Mouse (Mus musculus): ENCODE results near the gene Myom3. TPM values are rescaled to one million over a fixed set of nuclear protein-coding genes. Genes with fewer than 3 reads are reported as not detected.

Gene Myom3
- polyA plus RNA-seq, 1 experiment from 2014 or later: 0.29 TPM

GRCm38 (mm10) chr4:135733901-135734300, 25.6 kb upstream of the Myom3 start:
- Histone ChIP-seq H3K9me3 (ENCODE audit: control insufficient read depth, low read length) (0 out of 2 replicates have a peak, but pooled peaks cover 2% of the 10 kb centered on the region), H3K9ac (replicated peaks; ENCODE audit: low read depth, low read length) (no peak overlapping the region), H3K36me3 (ENCODE audit: control insufficient read depth, insufficient read depth) (no peaks in the 10 kb centered on the region), H3K4me2 (ENCODE audit: low read length) (no peak overlapping the region), H3K27me3 (replicated peaks; ENCODE audit: control insufficient read depth, insufficient read depth, low read length) (no peaks in the 10 kb centered on the region), H3K4me1 (replicated peaks; ENCODE audit: control insufficient read depth, insufficient read depth, low read length) (no peaks in the 10 kb centered on the region), H3K4me3 (replicated peaks; ENCODE audit: low read length) (no peak overlapping the region), H3K27ac (ENCODE audit: low read length) (no peak overlapping the region)
- WGBS: 96% methylated on average over 14 of the region's 14 CpGs
- no peak for ATAC-seq

GRCm38 (mm10) chr4:135736903-135737302, 22.6 kb upstream of the Myom3 start:
- WGBS: 70% methylated on average over 3 of the region's 3 CpGs
- Histone ChIP-seq H3K4me2 (ENCODE audit: low read length) (no peak overlapping the region), H3K27ac (ENCODE audit: low read length) (no peak overlapping the region), H3K9ac (replicated peaks; ENCODE audit: low read depth, low read length) (no peak overlapping the region), H3K4me3 (replicated peaks; ENCODE audit: low read length) (no peak overlapping the region), H3K27me3 (replicated peaks; ENCODE audit: control insufficient read depth, insufficient read depth, low read length) (no peaks in the 10 kb centered on the region), H3K9me3 (ENCODE audit: control insufficient read depth, low read length) (0 out of 2 replicates have a peak, but pooled peaks cover 2% of the 10 kb centered on the region), H3K4me1 (replicated peaks; ENCODE audit: control insufficient read depth, insufficient read depth, low read length) (no peaks in the 10 kb centered on the region), H3K36me3 (ENCODE audit: control insufficient read depth, insufficient read depth) (no peaks in the 10 kb centered on the region)
- ATAC-seq: no peak

- no peak overlapping the region for H3K4me3 ChIP-seq (replicated peaks; ENCODE audit: low read length)
- H3K4me2 ChIP-seq (ENCODE audit: low read length): no peak overlapping the region
- H3K27me3 ChIP-seq (replicated peaks; ENCODE audit: control insufficient read depth, insufficient read depth, low read length): no peaks in the 10 kb centered on the region
- no peaks in the 10 kb centered on the region for H3K36me3 ChIP-seq (ENCODE audit: control insufficient read depth, insufficient read depth)
- no peak overlapping the region for H3K27ac ChIP-seq (ENCODE audit: low read length)
- no peaks in the 10 kb centered on the region for H3K4me1 ChIP-seq (replicated peaks; ENCODE audit: control insufficient read depth, insufficient read depth, low read length)
- no peak overlapping the region for H3K9ac ChIP-seq (replicated peaks; ENCODE audit: low read depth, low read length)
- 0 out of 2 replicates have a peak, but pooled peaks cover 2% of the 10 kb centered on the region for H3K9me3 ChIP-seq (ENCODE audit: control insufficient read depth, low read length)
- no peak for ATAC-seq
- 75% methylated on average over 5 of the region's 5 CpGs for WGBS
These were observed 21.3 kb upstream of the Myom3 start for GRCm38 (mm10) chr4:135738237-135738636.

- Histone ChIP-seq H3K4me3 (replicated peaks; ENCODE audit: low read length) (no peak overlapping the region), H3K27ac (ENCODE audit: low read length) (no peak overlapping the region), H3K4me1 (replicated peaks; ENCODE audit: control insufficient read depth, insufficient read depth, low read length) (no peaks in the 10 kb centered on the region), H3K27me3 (replicated peaks; ENCODE audit: control insufficient read depth, insufficient read depth, low read length) (no peaks in the 10 kb centered on the region), H3K9me3 (ENCODE audit: control insufficient read depth, low read length) (no peaks in the 10 kb centered on the region), H3K36me3 (ENCODE audit: control insufficient read depth, insufficient read depth) (no peaks in the 10 kb centered on the region), H3K9ac (replicated peaks; ENCODE audit: low read depth, low read length) (no peak overlapping the region), H3K4me2 (ENCODE audit: low read length) (no peak overlapping the region)
- ATAC-seq: no peak
- WGBS: 72% methylated on average over 7 of the region's 7 CpGs
These were observed 20.4 kb upstream of the Myom3 start for GRCm38 (mm10) chr4:135739148-135739547.

- Histone ChIP-seq H3K4me3 (replicated peaks; ENCODE audit: low read length) (no peak overlapping the region), H3K4me2 (ENCODE audit: low read length) (no peak overlapping the region), H3K9ac (replicated peaks; ENCODE audit: low read depth, low read length) (no peak overlapping the region), H3K36me3 (ENCODE audit: control insufficient read depth, insufficient read depth) (no peaks in the 10 kb centered on the region), H3K4me1 (replicated peaks; ENCODE audit: control insufficient read depth, insufficient read depth, low read length) (no peaks in the 10 kb centered on the region), H3K27me3 (replicated peaks; ENCODE audit: control insufficient read depth, insufficient read depth, low read length) (no peaks in the 10 kb centered on the region), H3K9me3 (ENCODE audit: control insufficient read depth, low read length) (no peaks in the 10 kb centered on the region), H3K27ac (ENCODE audit: low read length) (no peak overlapping the region)
- WGBS: 93% methylated on average over 14 of the region's 14 CpGs
- no peak for ATAC-seq
These were observed 19.8 kb upstream of the Myom3 start for GRCm38 (mm10) chr4:135739672-135740071.

GRCm38 (mm10) chr4:135743520-135743919, 16.0 kb upstream of the Myom3 start:
- 71% methylated on average over 6 of the region's 6 CpGs for WGBS
- no peak for ATAC-seq

GRCm38 (mm10) chr4:135744726-135745448, 14.6 kb upstream of the Myom3 start:
- Histone ChIP-seq H3K9ac (replicated peaks; ENCODE audit: low read depth, low read length) (no peak overlapping the region), H3K36me3 (ENCODE audit: control insufficient read depth, insufficient read depth) (no peaks in the 10 kb centered on the region), H3K4me1 (replicated peaks; ENCODE audit: control insufficient read depth, insufficient read depth, low read length) (no peaks in the 10 kb centered on the region), H3K27ac (ENCODE audit: low read length) (no peak overlapping the region), H3K9me3 (ENCODE audit: control insufficient read depth, low read length) (no peaks in the 10 kb centered on the region), H3K27me3 (replicated peaks; ENCODE audit: control insufficient read depth, insufficient read depth, low read length) (no peaks in the 10 kb centered on the region), H3K4me3 (replicated peaks; ENCODE audit: low read length) (no peak overlapping the region), H3K4me2 (ENCODE audit: low read length) (no peak overlapping the region)
- WGBS: 68% methylated on average over 16 of the region's 16 CpGs
- no peak for ATAC-seq

More at GRCm38 (mm10) chr4:135743520-135743919, 16.0 kb upstream of the Myom3 start:
- Histone ChIP-seq H3K9ac (replicated peaks; ENCODE audit: low read depth, low read length) (no peak overlapping the region), H3K36me3 (ENCODE audit: control insufficient read depth, insufficient read depth) (no peaks in the 10 kb centered on the region), H3K9me3 (ENCODE audit: control insufficient read depth, low read length) (no peaks in the 10 kb centered on the region), H3K4me1 (replicated peaks; ENCODE audit: control insufficient read depth, insufficient read depth, low read length) (no peaks in the 10 kb centered on the region), H3K4me2 (ENCODE audit: low read length) (no peak overlapping the region), H3K4me3 (replicated peaks; ENCODE audit: low read length) (no peak overlapping the region), H3K27ac (ENCODE audit: low read length) (no peak overlapping the region), H3K27me3 (replicated peaks; ENCODE audit: control insufficient read depth, insufficient read depth, low read length) (no peaks in the 10 kb centered on the region)

- 78% methylated on average over 10 of the region's 10 CpGs for WGBS
These were observed 13.9 kb upstream of the Myom3 start for GRCm38 (mm10) chr4:135745613-135746012.

GRCm38 (mm10) chr4:135750896-135751295, 8.6 kb upstream of the Myom3 start:
- Histone ChIP-seq H3K9ac (replicated peaks; ENCODE audit: low read depth, low read length) (no peak overlapping the region), H3K9me3 (ENCODE audit: control insufficient read depth, low read length) (no peaks in the 10 kb centered on the region), H3K27ac (ENCODE audit: low read length) (no peak overlapping the region), H3K4me1 (replicated peaks; ENCODE audit: control insufficient read depth, insufficient read depth, low read length) (no peaks in the 10 kb centered on the region), H3K27me3 (replicated peaks; ENCODE audit: control insufficient read depth, insufficient read depth, low read length) (no peaks in the 10 kb centered on the region), H3K4me3 (replicated peaks; ENCODE audit: low read length) (no peak overlapping the region), H3K36me3 (ENCODE audit: control insufficient read depth, insufficient read depth) (no peaks in the 10 kb centered on the region), H3K4me2 (ENCODE audit: low read length) (no peak overlapping the region)
- WGBS: 77% methylated on average over 8 of the region's 8 CpGs
- no peak for ATAC-seq

More at GRCm38 (mm10) chr4:135745613-135746012, 13.9 kb upstream of the Myom3 start:
- H3K9me3 ChIP-seq (ENCODE audit: control insufficient read depth, low read length): no peaks in the 10 kb centered on the region
- H3K4me3 ChIP-seq (replicated peaks; ENCODE audit: low read length): no peak overlapping the region
- no peak for ATAC-seq
- no peak overlapping the region for H3K9ac ChIP-seq (replicated peaks; ENCODE audit: low read depth, low read length)
- H3K27ac ChIP-seq (ENCODE audit: low read length): no peak overlapping the region
- H3K36me3 ChIP-seq (ENCODE audit: control insufficient read depth, insufficient read depth): no peaks in the 10 kb centered on the region
- H3K4me1 ChIP-seq (replicated peaks; ENCODE audit: control insufficient read depth, insufficient read depth, low read length): no peaks in the 10 kb centered on the region
- no peaks in the 10 kb centered on the region for H3K27me3 ChIP-seq (replicated peaks; ENCODE audit: control insufficient read depth, insufficient read depth, low read length)
- H3K4me2 ChIP-seq (ENCODE audit: low read length): no peak overlapping the region
